Mouse (Mus musculus): Measurements from ENCODE around the gene Gnb3.

Gnb3 gene

GRCm38 (mm10) chr6:124840241-124841167 lies at the start of gene Gnb3:
Gene Gnb3, minus strand, starts transcription at chr6:124840275.
- no peak for DNase-seq

- DNase-seq = no peak
These were observed 48.6 kb upstream of the Gnb3 start for GRCm38 (mm10) chr6:124888555-124889125.

DNA sequence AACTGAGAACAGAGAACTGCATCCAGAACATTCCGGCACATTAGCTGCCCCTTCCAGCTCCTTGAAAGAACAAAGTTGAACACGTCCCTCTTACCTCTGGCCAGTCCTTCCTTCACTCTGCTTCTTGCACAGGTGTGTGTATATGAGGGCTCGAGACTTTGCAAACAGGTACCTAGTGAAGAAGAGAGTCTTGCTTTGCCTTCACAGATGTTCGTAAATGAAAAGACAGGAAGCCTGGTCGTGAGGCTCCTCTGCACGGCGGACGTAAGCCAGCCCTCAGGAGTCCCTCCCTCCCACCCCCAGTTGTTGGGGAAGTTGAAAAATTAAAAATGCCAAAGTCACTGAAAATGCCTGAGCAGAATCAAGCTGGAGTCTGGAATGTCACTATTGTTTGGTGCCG lies 47.9 kb upstream of the Gnb3 start, which contains the start of gene Cd4:
TSS of gene Cd4 (minus strand) at position 236 of the 400 bp plus-strand sequence.
- DNase-seq = no peak

GRCm38 (mm10) chr6:124885956-124886381 lies 45.9 kb upstream of the Gnb3 start:
- DNase-seq = no peak

DNA sequence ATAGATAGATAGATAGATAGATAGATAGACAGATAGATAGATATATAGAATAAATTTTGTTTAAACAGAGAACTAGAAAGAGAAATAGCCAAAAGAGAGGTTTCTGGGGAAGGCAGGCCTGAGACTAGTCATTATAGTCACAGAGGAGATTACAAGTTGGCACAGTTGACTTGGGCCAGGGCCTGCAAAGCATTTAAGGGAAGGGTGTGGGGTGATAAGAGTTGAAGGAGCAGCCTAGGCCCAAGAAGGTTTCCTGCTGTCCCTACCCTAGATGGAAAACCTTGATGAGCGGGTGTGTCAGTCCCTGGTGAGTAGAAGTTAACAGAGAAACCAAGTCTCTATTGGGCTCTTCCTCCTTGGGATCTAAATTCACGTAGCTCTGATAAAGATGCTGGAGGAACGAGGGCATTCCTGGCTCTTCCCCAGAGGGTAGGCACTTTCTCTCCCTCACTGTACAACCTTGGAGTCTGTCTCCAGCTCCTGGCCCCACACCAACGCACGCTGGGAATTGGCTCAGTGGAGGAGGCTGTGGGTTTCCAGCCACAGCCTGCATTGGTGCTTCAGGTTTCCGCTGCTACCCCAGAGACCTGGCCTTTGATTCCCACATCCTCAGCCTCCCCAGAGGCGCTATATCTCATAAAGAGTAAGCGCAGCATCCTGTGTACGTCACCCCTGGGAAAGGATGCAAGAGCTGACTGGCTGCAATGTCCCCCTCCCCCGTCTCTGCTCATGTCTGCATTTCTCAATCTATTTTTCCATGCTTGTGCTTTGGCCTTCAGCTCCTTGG lies 44.8 kb upstream of the Gnb3 start:
- DNase-seq = no peak

GRCm38 (mm10) chr6:124883351-124883750 lies 43.3 kb upstream of the Gnb3 start:
- no peak for DNase-seq

DNA sequence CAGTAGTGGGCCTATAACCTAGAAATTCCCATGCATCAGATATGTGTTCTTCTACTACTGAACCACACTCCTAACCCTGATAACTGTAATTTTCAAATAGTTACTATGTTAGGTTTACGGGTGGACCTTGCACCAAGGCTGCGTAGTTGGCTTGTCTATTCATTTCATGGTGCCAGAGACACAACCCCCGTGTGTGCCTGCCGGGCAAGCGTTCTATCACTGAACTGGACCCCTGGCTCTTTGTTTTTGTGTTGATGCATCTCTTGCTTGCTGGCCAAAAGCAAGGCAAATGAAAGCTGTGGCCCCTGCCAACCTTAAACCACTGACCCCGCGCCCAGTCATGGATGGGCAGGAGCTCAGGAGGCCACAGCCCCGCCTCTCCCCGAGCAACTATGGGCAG lies 41.7 kb upstream of the Gnb3 start:
- DNase-seq = no peak

DNA sequence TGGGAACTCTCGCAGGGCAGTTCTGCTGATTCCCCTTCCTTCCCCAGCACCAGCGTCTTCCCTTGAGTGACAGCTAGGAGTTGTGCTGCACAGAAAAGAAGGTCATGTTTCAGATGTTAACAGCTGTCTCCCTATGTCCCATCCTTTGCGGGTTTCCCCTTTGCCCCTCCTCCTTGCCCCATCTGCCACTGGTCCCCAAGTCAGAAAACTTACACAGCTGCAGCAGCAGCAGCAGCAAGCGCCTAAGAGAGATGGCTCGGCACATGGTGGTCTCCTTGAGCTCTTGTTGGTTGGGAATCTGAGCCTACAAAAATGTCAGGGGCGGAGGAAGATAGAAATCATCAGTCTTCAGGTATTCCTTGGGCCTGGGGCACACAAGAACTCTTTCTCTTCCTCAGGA lies 39.3 kb upstream of the Gnb3 start:
- DNase-seq = no peak

DNA sequence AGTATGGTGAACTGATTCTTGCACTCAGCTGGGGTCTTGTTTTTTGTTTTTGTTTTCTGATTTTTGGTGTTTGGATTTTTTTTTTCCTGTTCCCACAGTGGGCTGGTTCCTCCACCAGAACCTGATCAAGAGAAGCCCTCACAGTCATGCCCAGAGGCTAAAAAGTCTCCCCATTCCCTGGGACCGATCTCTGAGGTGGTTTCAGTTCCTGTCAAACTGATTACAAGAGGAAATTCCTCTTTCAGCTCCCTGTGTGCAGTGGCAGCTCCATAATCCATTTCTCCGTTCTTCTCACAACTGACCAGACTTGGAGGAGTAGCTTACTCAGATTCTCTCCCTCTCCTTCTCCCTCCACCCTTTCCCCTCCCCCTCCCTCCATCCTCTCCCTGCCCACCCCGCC lies 34.3 kb upstream of the Gnb3 start:
- DNase-seq = no peak

DNA sequence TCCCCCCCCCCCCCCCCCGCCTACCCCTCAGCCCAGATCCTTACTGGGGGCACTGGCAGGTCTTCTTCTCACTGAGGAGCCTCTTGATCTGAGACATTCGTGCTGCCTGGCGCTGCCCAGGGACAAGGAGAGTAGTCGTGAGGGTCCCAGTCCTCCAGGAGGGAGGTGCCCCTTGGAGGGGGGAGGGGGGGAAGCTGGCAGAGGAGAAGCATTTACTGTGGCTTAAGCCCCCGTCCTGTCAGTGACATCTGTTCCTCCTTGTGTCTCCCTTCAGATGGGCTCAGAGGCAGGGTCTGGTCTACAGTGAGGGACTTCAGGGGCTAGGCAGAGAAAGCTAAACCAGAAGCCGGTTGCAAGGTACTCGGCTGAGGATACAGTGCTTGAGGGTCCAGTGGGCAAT lies 26.5 kb upstream of the Gnb3 start:
- DNase-seq = no peak

GRCm38 (mm10) chr6:124865766-124866362 lies 25.8 kb upstream of the Gnb3 start:
- no peak for DNase-seq

DNA sequence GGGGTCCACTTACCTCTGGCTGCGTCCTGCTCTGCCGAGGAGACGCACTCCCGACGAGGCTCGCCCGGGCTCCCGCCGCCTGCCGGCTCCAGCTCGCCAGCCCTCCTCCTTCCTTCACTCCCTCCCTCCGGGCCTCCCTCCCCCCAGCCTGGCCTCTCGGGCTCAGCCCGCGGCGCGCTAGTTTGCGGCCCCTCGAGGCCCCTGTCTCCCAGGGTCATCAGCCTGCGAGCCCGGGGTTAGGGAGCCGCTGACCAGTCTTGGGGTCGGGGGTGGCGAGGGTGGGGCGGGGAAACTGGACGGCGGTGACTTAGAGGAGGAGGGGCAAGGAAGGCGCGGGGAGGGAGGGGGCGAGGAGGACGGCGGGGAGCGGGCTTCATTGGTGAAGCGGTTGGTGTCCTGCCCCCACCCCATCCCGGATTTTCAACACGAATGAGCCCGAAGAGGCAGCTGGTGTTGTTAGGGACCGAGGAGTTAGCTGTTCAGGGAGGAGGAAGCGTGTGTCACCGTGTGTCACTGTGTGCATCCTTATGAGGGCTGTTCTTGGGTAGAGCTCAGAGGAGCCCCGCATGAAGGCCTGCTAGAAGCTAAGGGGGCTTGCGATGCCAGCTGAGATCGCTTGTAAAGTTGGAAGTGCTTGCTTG lies 23.7 kb upstream of the Gnb3 start, which contains the start of gene Gpr162:
TSS of gene Gpr162 (minus strand) at position 326 of the 641 bp plus-strand sequence.
- DNase-seq = peak; percentile 40

GRCm38 (mm10) chr6:124863125-124863657 lies 23.1 kb upstream of the Gnb3 start:
- DNase-seq = no peak

- no peak for DNase-seq
These were observed 22.5 kb upstream of the Gnb3 start for GRCm38 (mm10) chr6:124862406-124863124.

GRCm38 (mm10) chr6:124861802-124862201 lies 21.7 kb upstream of the Gnb3 start:
- no peak for DNase-seq

- no peak for DNase-seq
These were observed 21.2 kb upstream of the Gnb3 start for GRCm38 (mm10) chr6:124861266-124861665.

DNA sequence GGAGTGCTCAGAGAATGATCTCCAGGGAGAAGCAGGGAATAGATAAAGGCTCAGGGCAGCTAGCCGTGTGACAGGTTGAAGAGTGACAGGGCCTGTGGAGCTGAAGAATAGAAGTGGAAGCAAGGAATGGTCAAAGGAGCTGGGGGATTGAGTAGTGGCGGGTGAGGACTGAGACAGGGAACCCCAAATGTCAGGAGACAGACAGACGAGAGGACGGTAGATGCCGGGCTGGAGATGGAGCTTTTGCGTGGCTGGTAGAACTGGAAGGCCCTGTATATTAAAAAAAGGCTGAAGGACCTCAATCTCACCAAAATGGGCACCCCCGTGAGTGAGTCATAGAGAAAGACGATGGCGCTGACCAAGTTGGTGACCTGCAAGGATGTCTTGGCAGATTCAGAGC lies 20.4 kb upstream of the Gnb3 start:
- no peak for DNase-seq

GRCm38 (mm10) chr6:124859725-124860124 lies 19.6 kb upstream of the Gnb3 start:
- DNase-seq = peak; percentile 89

- no peak for DNase-seq
These were observed 18.7 kb upstream of the Gnb3 start for GRCm38 (mm10) chr6:124858561-124859318.

GRCm38 (mm10) chr6:124857840-124858530 lies 17.9 kb upstream of the Gnb3 start:
- DNase-seq = no peak

All from lung, postnatal 36 days (tissue).